Mouse (Mus musculus): Measurements from ENCODE around the gene Erlin1. TPM values are rescaled to one million over a fixed set of nuclear protein-coding genes. Genes with fewer than 3 reads are reported as not detected.

Gene Erlin1
- 16.5 and 16.9 TPM in 2 replicates for polyA plus RNA-seq (2014; fragmentation: Nextera tagmentation; extraction: Ambion mirVana)

GRCm38 (mm10) chr19:44069121-44069913 is at the start of gene Erlin1:
Erlin1 (minus strand) TSS chr19:44069785.
- H3K9ac ChIP-seq (ENCODE audit: low read length), result peak within 1 kb of the TSS; percentile 79
- H3K27me3 ChIP-seq (replicated peaks; ENCODE audit: control insufficient read depth, insufficient read depth, low read length), result no peaks in the 10 kb centered on the region
- H3K4me1 ChIP-seq (ENCODE audit: control insufficient read depth, insufficient read depth, low read length), result 0 out of 2 replicates have a peak, but pooled peaks cover 3% of the 10 kb centered on the region
- DNase-seq (ENCODE audit: low spot score) (peak; percentile 92), ATAC-seq (peak; percentile 92)
- no peaks in the 10 kb centered on the region for H3K9me3 ChIP-seq (replicated peaks; ENCODE audit: control insufficient read depth, low read length)
- H3K27ac ChIP-seq (ENCODE audit: low read depth, low read length), result peak within 1 kb of the TSS; percentile 44; the same call in 1 of the 2 replicates
- H3K4me3 ChIP-seq (ENCODE audit: low read depth, low read length), result peak within 1 kb of the TSS; percentile 73
- WGBS, result under 1% methylated on average over 61 of the region's 75 CpGs
- peaks cover 15% of the 10 kb centered on the region for H3K36me3 ChIP-seq (ENCODE audit: control insufficient read depth, insufficient read depth, low read length)
- peak within 1 kb of the TSS; percentile 96 for H3K4me2 ChIP-seq (ENCODE audit: low read length)

- no peaks in the 10 kb centered on the region for H3K27me3 ChIP-seq (replicated peaks; ENCODE audit: control insufficient read depth, insufficient read depth, low read length)
- ATAC-seq, result no peak
- no peak overlapping the region for H3K4me2 ChIP-seq (ENCODE audit: low read length)
- H3K36me3 ChIP-seq (ENCODE audit: control insufficient read depth, insufficient read depth, low read length), result peaks cover 83% of the 10 kb centered on the region
- no peaks in the 10 kb centered on the region for H3K4me1 ChIP-seq (ENCODE audit: control insufficient read depth, insufficient read depth, low read length)
- no peak overlapping the region for H3K9ac ChIP-seq (ENCODE audit: low read length)
- no peaks in the 10 kb centered on the region for H3K9me3 ChIP-seq (replicated peaks; ENCODE audit: control insufficient read depth, low read length)
- DNase-seq (ENCODE audit: low spot score), result no peak
- no peak overlapping the region for H3K27ac ChIP-seq (ENCODE audit: low read depth, low read length)
- no peak overlapping the region for H3K4me3 ChIP-seq (ENCODE audit: low read depth, low read length)
Measured at GRCm38 (mm10) chr19:44117793-44118192, 48.2 kb upstream of the Erlin1 start.

GRCm38 (mm10) chr19:44111706-44112105 is 42.1 kb upstream of the Erlin1 start:
- Histone ChIP-seq H3K4me1 (ENCODE audit: control insufficient read depth, insufficient read depth, low read length) (peaks cover 5% of the 10 kb centered on the region; the same call in 1 of the 2 replicates), H3K4me2 (ENCODE audit: low read length) (no peak overlapping the region), H3K4me3 (ENCODE audit: low read depth, low read length) (no peak overlapping the region), H3K36me3 (ENCODE audit: control insufficient read depth, insufficient read depth, low read length) (peaks cover 56% of the 10 kb centered on the region), H3K27ac (ENCODE audit: low read depth, low read length) (no peak overlapping the region), H3K9me3 (replicated peaks; ENCODE audit: control insufficient read depth, low read length) (no peaks in the 10 kb centered on the region), H3K9ac (ENCODE audit: low read length) (no peak overlapping the region), H3K27me3 (replicated peaks; ENCODE audit: control insufficient read depth, insufficient read depth, low read length) (no peaks in the 10 kb centered on the region)
- ATAC-seq (no peak), DNase-seq (ENCODE audit: low spot score) (peak; percentile 53)
- 58% methylated on average over 7 of the region's 7 CpGs for WGBS

GRCm38 (mm10) chr19:44110356-44110755 is 40.8 kb upstream of the Erlin1 start:
- no peaks in the 10 kb centered on the region for H3K27me3 ChIP-seq (replicated peaks; ENCODE audit: control insufficient read depth, insufficient read depth, low read length)
- peaks cover 12% of the 10 kb centered on the region for H3K4me1 ChIP-seq (ENCODE audit: control insufficient read depth, insufficient read depth, low read length)
- 92% methylated on average over 9 of the region's 9 CpGs for WGBS
- no peaks in the 10 kb centered on the region for H3K9me3 ChIP-seq (replicated peaks; ENCODE audit: control insufficient read depth, low read length)
- no peak overlapping the region for H3K4me2 ChIP-seq (ENCODE audit: low read length)
- H3K36me3 ChIP-seq (ENCODE audit: control insufficient read depth, insufficient read depth, low read length), result peaks cover 46% of the 10 kb centered on the region
- DNase-seq (ENCODE audit: low spot score), result no peak
- no peak for ATAC-seq
- H3K9ac ChIP-seq (ENCODE audit: low read length), result no peak overlapping the region
- no peak overlapping the region for H3K4me3 ChIP-seq (ENCODE audit: low read depth, low read length)
- H3K27ac ChIP-seq (ENCODE audit: low read depth, low read length), result no peak overlapping the region

- H3K27ac ChIP-seq (ENCODE audit: low read depth, low read length), result no peak overlapping the region
- no peak overlapping the region for H3K9ac ChIP-seq (ENCODE audit: low read length)
- H3K9me3 ChIP-seq (replicated peaks; ENCODE audit: control insufficient read depth, low read length), result no peaks in the 10 kb centered on the region
- no peak overlapping the region for H3K4me3 ChIP-seq (ENCODE audit: low read depth, low read length)
- H3K4me1 ChIP-seq (ENCODE audit: control insufficient read depth, insufficient read depth, low read length), result peaks cover 12% of the 10 kb centered on the region
- no peak for ATAC-seq
- H3K27me3 ChIP-seq (replicated peaks; ENCODE audit: control insufficient read depth, insufficient read depth, low read length), result no peaks in the 10 kb centered on the region
- DNase-seq (ENCODE audit: low spot score), result no peak
- H3K36me3 ChIP-seq (ENCODE audit: control insufficient read depth, insufficient read depth, low read length), result peaks cover 36% of the 10 kb centered on the region
- H3K4me2 ChIP-seq (ENCODE audit: low read length), result no peak overlapping the region
Measured at GRCm38 (mm10) chr19:44108996-44109395, 39.4 kb upstream of the Erlin1 start.

- peak; percentile 3 for DNase-seq (ENCODE audit: low spot score)
- Histone ChIP-seq H3K27ac (ENCODE audit: low read depth, low read length) (no peak overlapping the region), H3K27me3 (replicated peaks; ENCODE audit: control insufficient read depth, insufficient read depth, low read length) (no peaks in the 10 kb centered on the region), H3K4me2 (ENCODE audit: low read length) (peak overlapping the region; percentile 87), H3K4me3 (ENCODE audit: low read depth, low read length) (peak overlapping the region; percentile 92), H3K4me1 (ENCODE audit: control insufficient read depth, insufficient read depth, low read length) (peaks cover 12% of the 10 kb centered on the region), H3K9me3 (replicated peaks; ENCODE audit: control insufficient read depth, low read length) (no peaks in the 10 kb centered on the region), H3K9ac (ENCODE audit: low read length) (peak overlapping the region; percentile 95), H3K36me3 (ENCODE audit: control insufficient read depth, insufficient read depth, low read length) (peaks cover 25% of the 10 kb centered on the region)
- ATAC-seq, result peak; percentile 42
- WGBS, result 30% methylated on average over 22 of the region's 22 CpGs
Measured at GRCm38 (mm10) chr19:44107661-44108521, 38.3 kb upstream of the Erlin1 start.

GRCm38 (mm10) chr19:44106831-44107660 is 37.5 kb upstream of the Erlin1 start, which contains the start of gene Chuk:
Chuk (minus strand) TSS chr19:44107480.
- peak; percentile 100 for ATAC-seq
- Histone ChIP-seq H3K4me3 (ENCODE audit: low read depth, low read length) (peak within 1 kb of the TSS; percentile 92), H3K9ac (ENCODE audit: low read length) (peak within 1 kb of the TSS; percentile 95), H3K4me1 (ENCODE audit: control insufficient read depth, insufficient read depth, low read length) (peaks cover 12% of the 10 kb centered on the region), H3K4me2 (ENCODE audit: low read length) (peak within 1 kb of the TSS; percentile 87), H3K36me3 (ENCODE audit: control insufficient read depth, insufficient read depth, low read length) (peaks cover 16% of the 10 kb centered on the region), H3K27ac (ENCODE audit: low read depth, low read length) (peak within 1 kb of the TSS; percentile 48; the same call in 1 of the 2 replicates), H3K27me3 (replicated peaks; ENCODE audit: control insufficient read depth, insufficient read depth, low read length) (no peaks in the 10 kb centered on the region), H3K9me3 (replicated peaks; ENCODE audit: control insufficient read depth, low read length) (no peaks in the 10 kb centered on the region)
- 1% methylated on average over 64 of the region's 67 CpGs for WGBS
- peak; percentile 99 for DNase-seq (ENCODE audit: low spot score)

GRCm38 (mm10) chr19:44104393-44104792 is 34.8 kb upstream of the Erlin1 start:
- ATAC-seq (no peak), DNase-seq (ENCODE audit: low spot score) (no peak)
- WGBS, result 96% methylated on average over 1 of the region's 1 CpGs
- Histone ChIP-seq H3K9ac (ENCODE audit: low read length) (no peak overlapping the region), H3K4me3 (ENCODE audit: low read depth, low read length) (no peak overlapping the region), H3K9me3 (replicated peaks; ENCODE audit: control insufficient read depth, low read length) (no peaks in the 10 kb centered on the region), H3K27ac (ENCODE audit: low read depth, low read length) (no peak overlapping the region), H3K4me1 (ENCODE audit: control insufficient read depth, insufficient read depth, low read length) (peaks cover 12% of the 10 kb centered on the region), H3K27me3 (replicated peaks; ENCODE audit: control insufficient read depth, insufficient read depth, low read length) (no peaks in the 10 kb centered on the region), H3K36me3 (ENCODE audit: control insufficient read depth, insufficient read depth, low read length) (peaks cover 10% of the 10 kb centered on the region), H3K4me2 (ENCODE audit: low read length) (no peak overlapping the region)

Measured in forebrain, embryonic 14.5 days (tissue).